Mouse (Mus musculus) heart, adult 18-20 months (tissue): Measurements from ENCODE around the gene Sbf2. TPM values are rescaled to one million over a fixed set of nuclear protein-coding genes. Genes with fewer than 3 reads are reported as not detected.
A peak's percentile ranks its signal among the peaks of the same experiment; 100 is the strongest.

Experiments
- DNase-seq, 2 experiments: peaks; one replicate each; pipeline ENCODE4 v3.0.0; 2021 to 2022; ENCODE audit warnings: mixed read lengths in 1 of 2
- total RNA-seq, 2 experiments: library from RNA; stranded (reverse); gene quantifications; 2 replicates each; pipeline ENCODE4 v1.2.3; 2021

The Sbf2 gene
- total RNA-seq, 2 experiments from 2014 or later, result 36.8 to 45.1 TPM

- DNase-seq, result peak; percentile 62 to 81
Measured at GRCm38 (mm10) chr7:110392576-110392975, 222.1 kb downstream of the Sbf2 start.

GRCm38 (mm10) chr7:110391632-110392031, 223.1 kb downstream of the Sbf2 start:
- DNase-seq, result no peak

- DNase-seq, result peak; percentile 30 to 43
Measured at GRCm38 (mm10) chr7:110388889-110389288, 225.8 kb downstream of the Sbf2 start.

GRCm38 (mm10) chr7:110387565-110387964, 227.2 kb downstream of the Sbf2 start:
- peak in 1 of 2 experiments; percentile 8 for DNase-seq

GRCm38 (mm10) chr7:110385482-110385881, 229.2 kb downstream of the Sbf2 start:
- DNase-seq, result no peak

GRCm38 (mm10) chr7:110384343-110384742, 230.4 kb downstream of the Sbf2 start:
- DNase-seq, result no peak

GRCm38 (mm10) chr7:110381625-110382024, 233.1 kb downstream of the Sbf2 start:
- DNase-seq, result no peak

GRCm38 (mm10) chr7:110379335-110379914, 235.3 kb downstream of the Sbf2 start:
- peak; percentile 22 to 39 for DNase-seq

- peak in 1 of 2 experiments; percentile 14 for DNase-seq
Measured at GRCm38 (mm10) chr7:110372529-110372928, 242.2 kb downstream of the Sbf2 start.

GRCm38 (mm10) chr7:110362005-110362404, 252.7 kb downstream of the Sbf2 start:
- DNase-seq, result no peak

- no peak for DNase-seq
Measured at GRCm38 (mm10) chr7:110361516-110361915, 253.2 kb downstream of the Sbf2 start.

GRCm38 (mm10) chr7:110359391-110359790, 255.3 kb downstream of the Sbf2 start:
- DNase-seq, result no peak

GRCm38 (mm10) chr7:110353971-110354370, 260.8 kb downstream of the Sbf2 start:
- no peak for DNase-seq

GRCm38 (mm10) chr7:110347250-110347649, 267.5 kb downstream of the Sbf2 start:
- DNase-seq, result no peak

- no peak for DNase-seq
Measured at GRCm38 (mm10) chr7:110337601-110338000, 277.1 kb downstream of the Sbf2 start.

- DNase-seq, result no peak
Measured at GRCm38 (mm10) chr7:110325381-110326110, 289.2 kb downstream of the Sbf2 start.

GRCm38 (mm10) chr7:110324852-110325251, 289.9 kb downstream of the Sbf2 start:
- no peak for DNase-seq

GRCm38 (mm10) chr7:110321106-110321505, 293.6 kb downstream of the Sbf2 start:
- DNase-seq, result no peak

GRCm38 (mm10) chr7:110318971-110319519, 295.7 kb downstream of the Sbf2 start:
- peak; percentile 29 to 36 for DNase-seq

- DNase-seq, result no peak
Measured at GRCm38 (mm10) chr7:110317412-110317811, 297.3 kb downstream of the Sbf2 start.

GRCm38 (mm10) chr7:110315352-110315751, 299.4 kb downstream of the Sbf2 start:
- no peak for DNase-seq

GRCm38 (mm10) chr7:110314401-110314890, 300.3 kb downstream of the Sbf2 start:
- DNase-seq, result peak in 1 of 2 experiments; percentile 42

- DNase-seq, result peak; percentile 21 to 68
Measured at GRCm38 (mm10) chr7:110313392-110314055, 301.2 kb downstream of the Sbf2 start.
